In genomic region chr10:92242714-92243440, GRCm38 (mm10) we compare ENCODE assay signal across 9 mouse cellular contexts.
DNase-seq lines count a peak whose midpoint lies in the region; ATAC-seq lines count a peak whose summit lies in the region.
"Had no signal": no experiment of that assay in that cellular context is flagged by ENCODE, and none has a peak within 500 bp of the region (broad histone marks: within the 10 kb centered on the region; RNA-seq: fewer than 3 reads in every experiment).

No protein-coding gene starts in this region.

- DNase-seq in heart, postnatal 4 days, result peak; percentile 11
- DNase-seq in heart, postnatal 36 days, result no peak
- DNase-seq in cerebellum, adult 9-10 months, result peak; percentile 4
- peak; percentile 28 for DNase-seq in hindbrain, embryonic 10.5 days (ENCODE audit: low spot score)
- DNase-seq in lung, postnatal 25 days (ENCODE audit: low spot score), result no peak
- no peak for DNase-seq in spleen, postnatal 10 days (ENCODE audit: low spot score in 2 of 2)

- no peaks in the 10 kb centered on the region for H3K9me3 ChIP-seq in hindbrain, embryonic 10.5 days
- no peaks in the 10 kb centered on the region for H3K9me3 ChIP-seq in midbrain, embryonic 12.5 days
- H3K9me3 ChIP-seq: embryonic facial prominence, embryonic 13.5 days had no signal

- peak; percentile 73 for ATAC-seq in midbrain, embryonic 12.5 days (ENCODE audit: low FRiP score, low read depth)
- ATAC-seq in CD4-positive, CD25-positive, alpha-beta regulatory T cell, adult 4 months, result no peak

- no peak overlapping the region for H3K4me2 ChIP-seq in midbrain, embryonic 12.5 days (replicated peaks)
- H3K4me2 ChIP-seq: embryonic facial prominence, embryonic 13.5 days had no signal

- H3K9ac ChIP-seq in midbrain, embryonic 12.5 days (replicated peaks), result no peak overlapping the region
- H3K9ac ChIP-seq: embryonic facial prominence, embryonic 13.5 days had no signal

- intact Hi-C loops in heart, postnatal 36 days (cut with DNase I), result no loop called here

- H3K4me1 ChIP-seq in hindbrain, embryonic 10.5 days (replicated peaks), result peaks cover 34% of the 10 kb centered on the region
- H3K4me1 ChIP-seq in midbrain, embryonic 12.5 days, result peaks cover 32% of the 10 kb centered on the region

- no peak overlapping the region for H3K4me3 ChIP-seq in hindbrain, embryonic 10.5 days
- H3K4me3 ChIP-seq in midbrain, embryonic 12.5 days, result no peak overlapping the region
- H3K4me3 ChIP-seq: embryonic facial prominence, embryonic 13.5 days had no signal

- no peaks in the 10 kb centered on the region for H3K36me3 ChIP-seq in hindbrain, embryonic 10.5 days
- no peaks in the 10 kb centered on the region for H3K36me3 ChIP-seq in midbrain, embryonic 12.5 days
- H3K36me3 ChIP-seq: embryonic facial prominence, embryonic 13.5 days had no signal

- peak overlapping the region; percentile 60 for H3K27ac ChIP-seq in hindbrain, embryonic 10.5 days
- H3K27ac ChIP-seq in midbrain, embryonic 12.5 days (replicated peaks), result peak overlapping the region; percentile 58
- H3K27ac ChIP-seq: embryonic facial prominence, embryonic 13.5 days had no signal

- WGBS in hindbrain, embryonic 10.5 days, result 45% methylated on average over 11 of the region's 11 CpGs
- WGBS in midbrain, embryonic 12.5 days, result 11% methylated on average over 11 of the region's 11 CpGs

- no peaks in the 10 kb centered on the region for H3K27me3 ChIP-seq in hindbrain, embryonic 10.5 days (ENCODE audit: insufficient read depth, poor library complexity, severe bottlenecking)
- H3K27me3 ChIP-seq in midbrain, embryonic 12.5 days, result no peaks in the 10 kb centered on the region; the same call in 1 of the 2 replicates
- H3K27me3 ChIP-seq: embryonic facial prominence, embryonic 13.5 days had no signal

Comparison
In these comparisons a context has a peak if more than half of its experiments do, and no peak if none do; other contexts are left out.
1. DNase-seq: peak in heart, postnatal 4 days (single experiment), cerebellum, adult 9-10 months (single experiment) and hindbrain, embryonic 10.5 days (single experiment); none in heart, postnatal 36 days (0 of 2), lung, postnatal 25 days (single experiment) and spleen, postnatal 10 days (0 of 2).